ENCODE assay signal across 28 mouse cellular contexts in genomic region chr4:130540831-130541230, GRCm38 (mm10). TPM values are rescaled to one million over a fixed set of nuclear protein-coding genes. Genes with fewer than 3 reads are reported as not detected.
"Had no signal": no experiment of that assay in that cellular context is flagged by ENCODE, and none has a peak within 500 bp of the region (broad histone marks: within the 10 kb centered on the region; RNA-seq: fewer than 3 reads in every experiment).

No protein-coding gene starts in this region.

- H3K9ac ChIP-seq: heart, embryonic 13.5 days; heart, embryonic 15.5 days; hindbrain, embryonic 12.5 days; hindbrain, embryonic 14.5 days; kidney, embryonic 15.5 days; limb, embryonic 12.5 days; liver, embryonic 13.5 days; liver, embryonic 15.5 days; liver, postnatal 0 days had no signal

- H3K27ac ChIP-seq: heart, adult 2 months; heart, embryonic 13.5 days; heart, embryonic 15.5 days; hindbrain, embryonic 12.5 days; hindbrain, embryonic 14.5 days; kidney, embryonic 15.5 days; kidney, postnatal 0 days; limb, embryonic 12.5 days; liver, embryonic 13.5 days; liver, embryonic 15.5 days had no signal

- H3K36me3 ChIP-seq: heart, embryonic 15.5 days; liver, embryonic 13.5 days; liver, embryonic 15.5 days had no signal

- H3K4me2 ChIP-seq: heart, embryonic 11.5 days; heart, embryonic 13.5 days; heart, embryonic 15.5 days; hindbrain, embryonic 12.5 days; hindbrain, embryonic 14.5 days; kidney, embryonic 15.5 days; limb, embryonic 12.5 days; liver, embryonic 11.5 days; liver, embryonic 13.5 days; liver, embryonic 15.5 days had no signal

- ATAC-seq: hindbrain, postnatal 0 days; intestine, embryonic 16.5 days; liver, postnatal 0 days had no signal

- H3K4me1 ChIP-seq: heart, embryonic 13.5 days; heart, embryonic 15.5 days; liver, embryonic 13.5 days; liver, embryonic 15.5 days had no signal

- DNase-seq: gastrocnemius, postnatal 14 days; gastrocnemius, postnatal 36 days; heart, adult 11 months; heart, adult 2 months; heart, postnatal 14 days; heart, postnatal 36 days; kidney, adult 11 months; kidney, adult 2 months; kidney, adult 9 months; kidney, postnatal 14 days; kidney, postnatal 36 days; layer of hippocampus, postnatal 36 days; left cerebral cortex, postnatal 4 days; liver; liver, embryonic 13.5 days; liver, postnatal 0 days had no signal

- H3K27me3 ChIP-seq: heart, embryonic 13.5 days; heart, embryonic 15.5 days; hindbrain, embryonic 12.5 days; kidney, embryonic 15.5 days; limb, embryonic 12.5 days; liver, embryonic 13.5 days; liver, embryonic 15.5 days had no signal

- H3K4me3 ChIP-seq: heart, adult 2 months; heart, embryonic 13.5 days; heart, embryonic 15.5 days; hindbrain, embryonic 12.5 days; kidney, embryonic 15.5 days; limb, embryonic 12.5 days; liver, embryonic 13.5 days; liver, embryonic 15.5 days had no signal

- H3K9me3 ChIP-seq: heart, embryonic 13.5 days; heart, embryonic 15.5 days; hindbrain, embryonic 12.5 days; kidney, embryonic 15.5 days; limb, embryonic 12.5 days; liver, embryonic 15.5 days had no signal

RNA-seq across cellular contexts. Expression of gene Nkain1, which starts 33.1 kb away (rescaled TPM):
- polyA plus RNA-seq: intestine, embryonic 16.5 days; liver, embryonic 13.5 days; liver, embryonic 15.5 days; liver, postnatal 0 days had no signal
